Mouse (Mus musculus) granulocyte monocyte progenitor cell, adult 5-6 weeks (primary cell): ENCODE measurements around the gene Pklr. TPM values are rescaled to one million over a fixed set of nuclear protein-coding genes. Genes with fewer than 3 reads are reported as not detected.

Experiments
- ATAC-seq: replicated peaks from 2 replicates; pipeline ENCODE4 v1.8.0; 2016; ENCODE audit warnings: mild to moderate bottlenecking, moderate TSS enrichment, inconsistent platforms; ENCODE audit not compliant: poor library complexity, severe bottlenecking
- total RNA-seq, 2 experiments: library from RNA; stranded (forward) in 1 of 2; stranded (reverse) in 1 of 2; fragments of 200-712, 200-1000 nt in 1 of 2; fragments of >200 nt in 1 of 2; fragmentation: Nextera tagmentation in 1 of 2; gene quantifications; 2 replicates each; pipeline ENCODE4 v1.2.3; 2014 to 2017

Gene Pklr
- total RNA-seq (2014; fragmentation: Nextera tagmentation) (0.32 TPM in 1 of 2 replicates, not detected in the other), total RNA-seq (2017) (0.26 and 0.43 TPM in 2 replicates)

GRCm38 (mm10) chr3:89135958-89136357 is at the start of gene Pklr:
TSS of gene Pklr (plus strand) at chr3:89136142.
- no peak for ATAC-seq

GRCm38 (mm10) chr3:89087338-89088110 is 48.4 kb upstream of the Pklr start:
- ATAC-seq: peak; percentile 36

DNA sequence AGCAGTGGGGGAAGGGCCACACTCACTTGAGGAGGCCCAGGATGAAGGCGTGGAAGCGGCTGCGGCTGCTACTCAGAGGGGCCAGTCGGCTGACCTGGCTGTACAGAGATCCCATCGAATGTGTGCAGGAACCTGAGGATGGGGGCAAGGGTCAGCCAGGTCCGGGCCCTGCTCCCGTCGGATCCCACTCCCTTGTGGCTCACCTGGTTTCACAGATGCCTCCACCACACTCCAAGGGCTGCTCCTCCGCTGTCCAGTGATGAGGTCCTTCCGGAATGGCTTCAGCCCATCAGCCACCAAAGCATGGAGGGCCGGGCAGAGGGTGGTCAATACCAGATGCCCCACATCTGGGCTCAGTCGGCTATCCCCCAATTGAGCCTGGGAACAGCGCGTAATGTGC is 47.0 kb upstream of the Pklr start:
- ATAC-seq: no peak

GRCm38 (mm10) chr3:89089882-89090591 is 45.9 kb upstream of the Pklr start:
- peak; percentile 65 for ATAC-seq

- peak; percentile 34 for ATAC-seq
These were observed 45.0 kb upstream of the Pklr start for GRCm38 (mm10) chr3:89090694-89091655.

GRCm38 (mm10) chr3:89091811-89092508 is 44.0 kb upstream of the Pklr start:
- no peak for ATAC-seq

DNA sequence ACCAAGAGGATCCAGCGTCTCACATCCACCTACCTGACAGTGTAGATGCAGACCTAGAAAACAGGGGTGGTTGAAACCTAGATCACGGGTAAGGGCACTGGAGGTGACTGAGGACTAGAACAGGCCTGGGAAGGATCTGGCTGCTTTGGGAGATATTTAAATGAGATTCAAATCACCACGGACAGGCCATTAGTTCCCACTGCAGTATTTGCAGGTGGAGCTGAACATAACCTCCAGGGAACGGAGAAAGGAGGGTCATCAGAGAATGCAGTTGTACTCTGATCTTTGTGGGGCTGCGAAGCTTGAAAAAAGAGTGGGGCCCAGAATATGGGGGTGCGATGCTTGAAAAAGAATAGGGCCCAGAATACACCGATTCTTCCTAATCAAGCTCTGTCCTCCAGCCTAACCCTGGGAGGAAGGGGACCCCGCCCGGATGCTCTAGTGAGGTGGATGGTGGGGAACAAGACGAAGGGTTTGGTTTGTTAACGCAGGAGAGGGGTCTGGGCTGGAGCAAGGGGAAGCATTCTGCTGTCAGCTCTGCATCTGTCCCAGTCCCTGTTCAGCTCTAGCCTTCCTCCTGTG is 43.3 kb upstream of the Pklr start:
- ATAC-seq: no peak

- peak; percentile 52 for ATAC-seq
These were observed 42.8 kb upstream of the Pklr start, which contains the start of gene Rusc1 for GRCm38 (mm10) chr3:89093175-89093574. TSS of gene Rusc1 (minus strand) at chr3:89093311.

GRCm38 (mm10) chr3:89094021-89094420 is 41.9 kb upstream of the Pklr start:
- no peak for ATAC-seq

GRCm38 (mm10) chr3:89100811-89101210 is 35.1 kb upstream of the Pklr start, which contains the start of gene Gm43738:
TSS of gene Gm43738 (minus strand) at chr3:89101099.
- ATAC-seq: no peak

GRCm38 (mm10) chr3:89101459-89101811 is 34.5 kb upstream of the Pklr start:
- 0 out of 2 replicates have a peak, but pooled peaks have one; percentile 11 for ATAC-seq

DNA sequence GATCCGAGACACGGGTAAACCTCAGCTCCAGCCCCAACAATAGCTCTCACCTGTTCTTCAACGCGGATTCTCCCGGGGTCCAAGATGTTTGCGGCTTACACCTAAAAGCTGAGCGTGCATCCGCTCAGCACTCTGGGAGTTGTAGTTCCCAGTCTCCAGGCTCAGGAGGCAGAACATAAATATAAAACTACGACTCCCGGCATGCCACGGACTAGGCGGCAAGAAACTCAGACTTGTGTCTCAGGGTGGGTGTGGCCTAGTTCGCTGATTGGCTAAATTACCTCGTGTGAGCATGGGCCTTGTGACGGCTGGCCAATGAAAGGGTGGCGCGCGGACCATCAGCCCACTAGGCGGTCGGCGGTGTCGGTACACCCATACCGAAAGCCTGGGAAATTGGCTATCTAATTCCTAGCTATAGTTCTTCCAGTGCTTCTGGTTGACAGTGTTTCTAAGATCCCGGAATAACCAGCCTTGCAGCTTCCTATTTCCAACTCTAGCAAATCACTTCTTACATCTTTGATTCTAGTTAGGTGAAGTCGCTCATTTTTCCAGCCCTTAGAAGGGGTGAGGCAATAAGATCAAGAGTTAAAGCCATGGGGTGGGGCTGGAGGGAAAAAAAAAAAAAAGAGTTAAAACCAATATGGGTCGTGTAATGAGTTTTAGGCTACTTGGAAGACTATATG is 34.0 kb upstream of the Pklr start, which contains the start of gene Fdps:
Fdps (minus strand) TSS at position 148 of the 683 bp plus-strand sequence.
- ATAC-seq: peak; percentile 93

DNA sequence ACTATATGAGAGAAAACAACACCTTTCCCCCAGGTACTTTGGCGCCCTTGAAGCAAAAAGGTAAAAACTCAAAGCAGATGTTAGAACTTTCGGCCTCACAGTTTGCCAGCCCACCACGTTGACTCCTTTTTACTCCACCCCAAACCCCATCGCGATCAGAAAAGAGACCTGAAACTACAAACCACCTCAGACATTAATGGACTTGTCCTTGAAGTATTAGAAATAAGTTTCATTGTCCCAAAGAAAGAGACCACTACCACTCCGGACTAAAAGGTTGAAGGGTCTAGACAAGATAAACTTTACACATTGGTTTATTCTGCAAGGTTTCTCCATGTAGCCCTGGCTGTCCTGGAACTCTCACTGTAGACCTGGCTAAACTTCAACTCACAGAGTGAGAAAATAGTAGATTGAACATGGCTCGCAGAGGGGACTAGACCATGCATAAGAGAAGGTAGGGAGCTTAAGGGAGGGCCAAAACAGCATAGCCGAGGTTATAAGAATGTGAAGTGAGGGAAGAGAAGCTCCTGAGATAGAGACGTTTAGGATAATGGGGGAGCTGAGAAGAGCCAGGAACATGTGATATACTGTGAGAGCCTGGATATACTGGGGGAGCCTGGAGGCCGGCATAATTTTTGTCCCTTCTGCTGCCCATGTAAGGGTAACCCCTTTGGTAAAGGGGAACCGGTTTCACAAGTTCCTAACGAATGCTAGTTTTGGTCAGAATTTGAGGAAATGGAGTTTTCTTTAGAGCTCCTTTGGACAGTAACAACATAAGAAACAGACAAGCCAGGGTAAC is 33.2 kb upstream of the Pklr start:
- peak; percentile 55 for ATAC-seq

- ATAC-seq: no peak
These were observed 32.7 kb upstream of the Pklr start for GRCm38 (mm10) chr3:89103291-89103595.

DNA sequence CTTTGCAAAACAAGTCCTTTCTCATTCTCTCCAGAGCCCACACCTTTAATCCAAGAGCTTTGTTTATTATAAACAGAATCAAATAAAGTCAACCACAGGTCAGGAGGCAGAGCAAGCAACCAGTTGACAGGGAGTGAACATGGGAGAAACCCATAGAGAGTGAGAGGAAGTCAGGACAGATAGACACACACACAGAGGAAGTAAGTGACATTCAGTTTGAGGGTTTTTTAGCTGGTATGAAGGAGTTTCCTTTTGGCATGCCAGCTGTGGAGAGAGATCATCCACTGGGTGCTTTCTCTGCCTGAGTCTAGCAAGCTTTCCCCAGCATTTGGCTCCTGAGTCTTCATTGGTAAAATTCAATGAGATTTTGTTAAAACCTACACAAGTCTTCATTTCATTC is 29.1 kb upstream of the Pklr start:
- no peak for ATAC-seq

GRCm38 (mm10) chr3:89107545-89107944 is 28.4 kb upstream of the Pklr start:
- ATAC-seq: no peak

GRCm38 (mm10) chr3:89108146-89108545 is 27.8 kb upstream of the Pklr start:
- no peak for ATAC-seq

- ATAC-seq: no peak
These were observed 22.9 kb upstream of the Pklr start for GRCm38 (mm10) chr3:89113058-89113457.
